Mouse (Mus musculus) hindbrain, postnatal 0 days (tissue): ENCODE data around the gene Tcap. TPM values are rescaled to one million over a fixed set of nuclear protein-coding genes. Genes with fewer than 3 reads are reported as not detected.
"Not testable (repeated sequence)": the region's sequence is repeated elsewhere in the genome, so short reads cannot be mapped to it uniquely, and the experiment has no call there.

Source experiments
- ATAC-seq: fragments of 200-750 bp; cut with Nextera tagmentation; 2 replicates; pipeline ENCODE4 v1.8.0; 2017; ENCODE audit warnings: mild to moderate bottlenecking, moderate TSS enrichment, moderate library complexity
- DNase-seq: peaks from one replicate; pipeline ENCODE4 v3.0.0-alpha.2; 2015; ENCODE audit warnings: low spot score
- H3K27ac ChIP-seq: fragments of 300-500 bp; sonication (generic); 2 replicates; pipeline ENCODE4 v1.5.1; 2014; ENCODE audit warnings: mild to moderate bottlenecking
- H3K27me3 ChIP-seq: fragments of 300-500 bp; sonication (generic); 2 replicates; pipeline ENCODE4 v1.6.1; 2014; ENCODE audit warnings: low read length, mixed read lengths; ENCODE audit not compliant: insufficient read depth
- H3K36me3 ChIP-seq: fragments of 300-500 bp; sonication (generic); 2 replicates; pipeline ENCODE4 v1.6.1; 2014; ENCODE audit warnings: low read length, mixed read lengths; ENCODE audit not compliant: insufficient read depth
- H3K4me1 ChIP-seq: fragments of 300-500 bp; sonication (generic); 2 replicates; pipeline ENCODE4 v1.6.1; 2014; ENCODE audit warnings: antibody characterized with exemption, low read length, mixed read lengths; ENCODE audit not compliant: insufficient read depth
- H3K4me2 ChIP-seq: fragments of 300-500 bp; sonication (generic); 2 replicates; pipeline ENCODE4 v1.6.1; 2014; ENCODE audit warnings: low read depth, mild to moderate bottlenecking, low read length, moderate library complexity, mixed read lengths
- H3K4me3 ChIP-seq: fragments of 300-500 bp; sonication (generic); 2 replicates; pipeline ENCODE4 v1.5.1; 2014; ENCODE audit warnings: low read length
- H3K9ac ChIP-seq: fragments of 300-500 bp; sonication (generic); replicated peaks from 2 replicates; pipeline ENCODE4 v1.6.1; 2014; ENCODE audit warnings: mild to moderate bottlenecking, low read length, moderate library complexity, mixed read lengths
- H3K9me3 ChIP-seq: fragments of 300-500 bp; sonication (generic); 2 replicates; pipeline ENCODE4 v1.6.1; 2016; ENCODE audit warnings: low read length, mixed read lengths
- CTCF ChIP-seq: IDR thresholded peaks from 2 replicates; pipeline ENCODE4 v1.5.1; 2016; ENCODE audit warnings: antibody characterized with exemption, control low read depth, low read depth
- WGBS: fragments of 180-500 bp; shearing (Covaris S2); extraction: QIAGEN DNeasy Blood & Tissue Kit; methylation state at CpG from one replicate; pipeline ENCODE4 v1.1.7; 2014; 5-methylcytosine and 5-hydroxymethylcytosine counted together
- polyA plus RNA-seq: library from polyadenylated mRNA; unstranded; fragments of >200 nt; fragmentation: Nextera tagmentation; extraction: Ambion mirVana; gene quantifications from 2 replicates; pipeline ENCODE4 v1.2.1, GENCODE M21; 2015
- total RNA-seq: library from RNA; depleted of rRNA; stranded (reverse); fragments of >200 nt; gene quantifications from 2 replicates; pipeline ENCODE4 v1.2.3, GENCODE M21; 2014

Tcap gene
- total and polyA plus RNA-seq, 2 experiments from 2014 or later, result 0.26 TPM; not detected in 1

DNA sequence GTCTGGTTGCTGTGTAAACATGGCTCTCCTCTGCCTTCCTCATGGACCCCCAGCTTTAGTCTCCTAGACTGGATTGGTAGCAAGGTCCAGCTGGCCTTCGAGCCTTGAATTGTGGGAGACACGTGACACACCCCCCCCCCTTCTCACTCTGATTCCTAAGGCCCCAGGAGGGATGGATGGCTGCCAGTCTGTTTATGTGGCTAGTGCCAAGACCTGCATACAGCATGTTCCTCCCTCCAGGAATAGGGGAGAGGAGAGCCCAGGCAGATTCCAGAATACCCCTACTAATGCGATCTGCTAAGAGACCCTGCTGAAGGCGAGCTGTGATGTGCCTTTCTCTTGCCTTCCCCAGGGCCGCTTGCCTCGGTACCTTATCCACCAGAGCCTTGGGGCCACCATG is 3.5 kb upstream of the Tcap start:
- Histone ChIP-seq H3K27me3 (no peaks in the 10 kb centered on the region), H3K36me3 (peaks cover 31% of the 10 kb centered on the region; the same call in 1 of the 2 replicates), H3K4me3 (no peak overlapping the region), H3K27ac (peak overlapping the region; percentile 64), H3K4me2 (no peak overlapping the region), H3K9me3 (no peaks in the 10 kb centered on the region), H3K9ac (no peak overlapping the region), H3K4me1 (no peaks in the 10 kb centered on the region)
- 47% methylated on average over 6 of the region's 6 CpGs for WGBS
- DNase-seq (peak; percentile 86), ATAC-seq (peak; percentile 24; the same call in 1 of the 2 replicates)
- no peak for TF ChIP-seq CTCF

- Histone ChIP-seq H3K36me3 (peaks cover 17% of the 10 kb centered on the region; the same call in 1 of the 2 replicates), H3K27me3 (no peaks in the 10 kb centered on the region), H3K4me2 (no peak overlapping the region), H3K4me1 (no peaks in the 10 kb centered on the region), H3K9ac (no peak overlapping the region), H3K4me3 (no peak overlapping the region), H3K27ac (no peak overlapping the region), H3K9me3 (no peaks in the 10 kb centered on the region)
- ATAC-seq (no peak), DNase-seq (no peak)
- WGBS, result 88% methylated on average over 2 of the region's 2 CpGs
- no peak for TF ChIP-seq CTCF
Measured at GRCm38 (mm10) chr11:98381651-98382050, 2.0 kb upstream of the Tcap start.

- H3K36me3 ChIP-seq, result peaks cover 11% of the 10 kb centered on the region; the same call in 1 of the 2 replicates
- H3K9ac ChIP-seq, H3K4me3 ChIP-seq, H3K9me3 ChIP-seq, H3K4me1 ChIP-seq, H3K27me3 ChIP-seq, H3K27ac ChIP-seq, ATAC-seq, DNase-seq, H3K4me2 ChIP-seq: not testable (repeated sequence)
- 68% methylated on average over 2 of the region's 2 CpGs for WGBS
Measured at GRCm38 (mm10) chr11:98382405-98382804, 1.2 kb upstream of the Tcap start.

DNA sequence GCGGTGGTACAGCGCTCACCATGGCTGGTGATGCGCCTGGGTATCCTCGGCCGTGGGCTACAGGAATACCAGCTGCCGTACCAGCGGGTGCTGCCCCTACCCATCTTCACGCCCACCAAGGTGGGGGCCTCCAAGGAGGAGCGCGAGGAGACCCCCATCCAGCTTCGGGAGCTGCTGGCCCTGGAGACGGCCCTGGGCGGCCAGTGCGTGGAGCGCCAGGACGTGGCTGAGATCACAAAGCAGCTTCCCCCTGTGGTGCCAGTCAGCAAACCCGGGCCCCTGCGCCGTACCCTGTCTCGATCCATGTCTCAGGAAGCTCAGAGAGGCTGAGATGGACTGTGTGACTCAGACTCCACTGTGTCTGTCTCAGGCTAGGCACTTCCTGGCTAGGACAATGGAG is 605 bp downstream of the Tcap start:
- DNase-seq (no peak), ATAC-seq (no peak)
- H3K27me3 ChIP-seq, result peaks cover 5% of the 10 kb centered on the region; the same call in 1 of the 2 replicates
- H3K9me3 ChIP-seq, result no peaks in the 10 kb centered on the region
- H3K9ac ChIP-seq, result no peak overlapping the region
- no peaks in the 10 kb centered on the region for H3K4me1 ChIP-seq
- H3K4me3 ChIP-seq, result no peak overlapping the region
- TF ChIP-seq CTCF, result no peak
- H3K27ac ChIP-seq, result no peak overlapping the region
- no peak overlapping the region for H3K4me2 ChIP-seq
- no peaks in the 10 kb centered on the region for H3K36me3 ChIP-seq
- 67% methylated on average over 20 of the region's 20 CpGs for WGBS

DNA sequence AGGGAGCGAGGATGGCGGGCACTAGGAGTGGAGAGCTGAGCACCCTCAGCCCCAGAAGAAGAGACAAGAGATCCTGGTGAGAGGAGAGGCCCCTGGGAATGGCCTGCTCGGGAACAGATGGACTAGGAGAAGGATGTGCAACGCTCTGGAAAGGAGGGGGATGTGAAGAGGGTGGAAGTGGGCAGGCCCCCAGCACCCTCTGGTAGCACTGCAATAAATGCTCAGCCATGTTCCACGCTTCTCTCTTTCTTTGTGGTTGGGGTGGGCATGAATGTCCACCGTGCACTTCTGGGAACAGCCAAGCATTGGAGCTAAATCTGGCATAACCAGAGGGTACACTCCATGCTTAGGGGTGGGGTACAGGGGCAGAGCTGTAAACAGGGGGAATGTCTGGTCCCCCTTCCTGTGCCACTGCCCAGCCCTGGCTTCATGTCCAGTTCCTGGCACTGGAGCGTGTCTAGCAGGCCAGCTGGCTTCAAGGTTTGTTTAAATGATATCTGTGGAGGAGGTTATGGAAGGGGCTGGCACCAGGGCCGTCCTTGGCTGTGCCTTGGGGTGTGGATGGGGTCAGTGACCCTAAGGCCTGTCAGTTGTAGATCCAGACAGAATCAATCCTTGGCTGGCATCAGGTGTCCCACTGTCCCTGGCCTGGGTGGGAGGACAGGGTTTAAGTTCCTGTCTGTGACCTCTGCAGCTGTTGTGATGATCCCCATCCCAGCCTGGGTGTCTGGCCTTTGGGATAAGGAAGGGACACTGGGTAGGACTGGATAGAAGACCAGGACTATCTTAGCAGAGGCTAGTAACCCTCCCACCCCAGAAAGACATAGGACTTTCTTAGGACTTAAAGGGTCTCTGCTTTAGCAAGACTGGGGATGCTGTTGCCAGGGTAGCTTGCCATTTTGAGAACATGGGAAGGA is 1.4 kb downstream of the Tcap start:
- DNase-seq (no peak), ATAC-seq (peak; percentile 28; the same call in 1 of the 2 replicates)
- no peaks in the 10 kb centered on the region for H3K36me3 ChIP-seq
- H3K9ac ChIP-seq, result no peak overlapping the region
- 51% methylated on average over 8 of the region's 8 CpGs for WGBS
- H3K27ac ChIP-seq, result no peak overlapping the region
- no peak overlapping the region for H3K4me2 ChIP-seq
- no peaks in the 10 kb centered on the region for H3K4me1 ChIP-seq
- H3K4me3 ChIP-seq, result no peak overlapping the region
- TF ChIP-seq CTCF, result no peak
- H3K9me3 ChIP-seq, result no peaks in the 10 kb centered on the region
- peaks cover 5% of the 10 kb centered on the region; the same call in 1 of the 2 replicates for H3K27me3 ChIP-seq

DNA sequence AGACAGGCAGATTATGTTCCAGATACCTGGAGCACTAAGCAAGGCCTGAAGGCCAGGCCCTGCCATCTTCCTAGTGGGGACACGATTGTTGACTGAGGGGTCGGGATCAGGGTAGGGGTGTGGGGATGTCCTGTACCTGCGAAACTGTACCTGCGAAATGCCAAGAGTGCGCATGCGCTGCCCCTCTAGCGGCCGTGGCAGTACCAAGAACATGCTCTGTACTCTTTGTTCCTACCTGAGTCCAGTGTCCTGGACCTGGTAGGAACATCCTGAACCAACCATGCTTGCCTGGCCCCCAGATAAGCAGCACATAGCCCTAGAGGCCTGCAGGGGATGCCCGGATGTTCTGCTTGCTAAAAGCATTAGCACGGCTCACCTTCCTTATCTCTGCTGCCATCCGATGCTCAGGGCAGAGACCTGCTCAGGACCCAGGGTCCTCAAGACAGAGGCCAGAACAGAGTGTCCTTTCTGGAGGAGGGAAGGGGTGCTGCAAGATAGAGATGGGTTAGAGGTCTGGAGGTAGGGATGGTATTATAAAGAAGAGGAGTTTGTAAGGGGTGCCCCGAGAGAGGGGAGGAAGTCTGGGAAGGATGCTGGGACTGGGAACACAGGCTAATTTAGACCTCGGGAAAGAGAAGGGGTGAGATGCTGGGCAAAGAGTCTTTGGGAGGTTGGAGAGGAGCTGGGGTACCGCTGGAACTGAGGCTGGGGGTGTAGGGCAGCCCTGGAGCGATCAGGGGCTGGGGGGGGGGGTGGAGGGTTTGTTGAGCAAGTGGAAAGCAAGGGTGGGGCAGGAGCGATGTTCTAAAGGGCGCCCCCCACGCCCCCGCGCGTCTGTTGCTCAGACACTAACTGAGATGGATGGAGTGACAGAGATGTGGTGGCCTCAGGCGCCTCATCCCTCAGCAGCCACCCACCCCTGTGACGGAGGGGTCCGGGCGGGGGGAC is 2.3 kb downstream of the Tcap start, which contains the start of gene Pnmt:
TSS of gene Pnmt (plus strand) at position 813 of the 948 bp plus-strand sequence.
- Histone ChIP-seq H3K4me3 (no peak within 1 kb of the TSS), H3K4me2 (no peak within 1 kb of the TSS), H3K4me1 (no peaks in the 10 kb centered on the region), H3K9me3 (no peaks in the 10 kb centered on the region), H3K36me3 (no peaks in the 10 kb centered on the region), H3K27me3 (peaks cover 5% of the 10 kb centered on the region; the same call in 1 of the 2 replicates), H3K27ac (no peak within 1 kb of the TSS), H3K9ac (no peak within 1 kb of the TSS)
- no peak for ATAC-seq
- DNase-seq, result no peak
- no peak for TF ChIP-seq CTCF
- whole genome bisulfite sequencing, result 60% methylated on average over 25 of the region's 25 CpGs
